Mouse (Mus musculus): ENCODE data around the gene 4930469K13Rik. TPM values are rescaled to one million over a fixed set of nuclear protein-coding genes. Genes with fewer than 3 reads are reported as not detected.

Gene 4930469K13Rik
- polyA plus RNA-seq, 1 experiment from 2014 or later = 20.7 TPM

- Histone ChIP-seq H3K9ac (no peak overlapping the region), H3K9me3 (no peaks in the 10 kb centered on the region), H3K4me1 (replicated peaks) (peaks cover 28% of the 10 kb centered on the region), H3K36me3 (no peaks in the 10 kb centered on the region), H3K4me3 (no peak overlapping the region), H3K27me3 (no peaks in the 10 kb centered on the region), H3K4me2 (no peak overlapping the region), H3K27ac (peak overlapping the region; percentile 67)
- 23% methylated on average over 4 of the region's 4 CpGs for WGBS
- ATAC-seq (ENCODE audit: low FRiP score) = peak; percentile 95
Measured at GRCm38 (mm10) chr11:34112781-34113380, 14.5 kb upstream of the 4930469K13Rik start.

- Histone ChIP-seq H3K9me3 (no peaks in the 10 kb centered on the region), H3K4me1 (replicated peaks) (peaks cover 28% of the 10 kb centered on the region), H3K27me3 (no peaks in the 10 kb centered on the region), H3K4me3 (no peak overlapping the region), H3K4me2 (no peak overlapping the region), H3K27ac (peak overlapping the region; percentile 55; the same call in 1 of the 2 replicates), H3K36me3 (no peaks in the 10 kb centered on the region), H3K9ac (no peak overlapping the region)
- no peak for ATAC-seq (ENCODE audit: low FRiP score)
- WGBS = 42% methylated on average over 7 of the region's 7 CpGs
Measured at GRCm38 (mm10) chr11:34111940-34112339, 13.6 kb upstream of the 4930469K13Rik start.

DNA sequence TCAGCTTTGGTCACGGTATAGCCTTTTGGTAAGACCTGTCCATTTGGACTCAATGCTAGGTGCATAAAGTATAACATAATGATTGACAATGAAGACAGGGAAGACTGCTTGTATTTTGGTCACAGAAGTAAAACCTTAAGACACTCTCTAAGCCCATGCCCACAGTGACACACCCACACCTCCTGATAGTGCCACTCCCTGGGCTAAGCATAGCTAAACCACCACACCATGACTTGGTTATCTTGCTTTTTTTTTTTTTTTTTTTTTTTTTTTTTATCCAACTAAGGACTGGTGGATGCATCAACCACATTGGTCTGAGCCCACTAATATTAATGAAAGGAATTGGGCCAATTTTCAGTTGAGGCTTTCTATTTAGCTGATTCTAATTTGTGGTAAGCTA lies 10.9 kb upstream of the 4930469K13Rik start:
- Histone ChIP-seq H3K9ac (no peak overlapping the region), H3K4me2 (no peak overlapping the region), H3K4me1 (replicated peaks) (peaks cover 48% of the 10 kb centered on the region), H3K27ac (no peak overlapping the region), H3K4me3 (no peak overlapping the region), H3K9me3 (no peaks in the 10 kb centered on the region), H3K27me3 (no peaks in the 10 kb centered on the region), H3K36me3 (no peaks in the 10 kb centered on the region)
- no peak for ATAC-seq (ENCODE audit: low FRiP score)
- WGBS = 92% methylated on average over 1 of the region's 1 CpGs

GRCm38 (mm10) chr11:34104919-34105318 lies 6.6 kb upstream of the 4930469K13Rik start:
- Histone ChIP-seq H3K9ac (no peak overlapping the region), H3K36me3 (no peaks in the 10 kb centered on the region), H3K27ac (peak overlapping the region; percentile 37; the same call in 1 of the 2 replicates), H3K27me3 (no peaks in the 10 kb centered on the region), H3K4me3 (no peak overlapping the region), H3K9me3 (no peaks in the 10 kb centered on the region), H3K4me1 (replicated peaks) (peaks cover 22% of the 10 kb centered on the region), H3K4me2 (no peak overlapping the region)
- 27% methylated on average over 1 of the region's 1 CpGs for WGBS
- peak; percentile 12; the same call in 1 of the 2 replicates for ATAC-seq (ENCODE audit: low FRiP score)

DNA sequence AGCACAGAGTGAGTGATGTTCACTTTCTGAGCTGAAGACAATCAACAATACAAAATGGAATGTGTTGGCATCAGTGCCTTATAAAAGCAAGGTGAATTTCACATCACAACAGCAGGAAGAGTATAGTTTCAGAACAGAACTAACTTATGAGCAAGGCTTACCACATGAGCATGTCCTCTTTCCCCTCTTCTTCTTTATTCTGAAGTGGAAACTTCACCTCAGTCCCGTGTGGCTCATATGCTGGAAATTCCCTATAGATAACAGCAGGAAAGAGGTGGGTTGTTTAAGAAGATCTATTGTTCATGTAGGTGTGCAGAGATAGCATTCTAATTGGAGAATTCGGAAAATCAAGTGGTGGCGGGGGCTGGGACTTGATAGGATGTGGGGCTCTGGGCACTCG lies 3.5 kb upstream of the 4930469K13Rik start:
- no peak overlapping the region for H3K4me2 ChIP-seq
- H3K27me3 ChIP-seq = no peaks in the 10 kb centered on the region
- H3K9me3 ChIP-seq = no peaks in the 10 kb centered on the region
- H3K9ac ChIP-seq = no peak overlapping the region
- no peak for ATAC-seq (ENCODE audit: low FRiP score)
- peaks cover 22% of the 10 kb centered on the region for H3K4me1 ChIP-seq (replicated peaks)
- 87% methylated on average over 4 of the region's 4 CpGs for WGBS
- H3K36me3 ChIP-seq = no peaks in the 10 kb centered on the region
- H3K4me3 ChIP-seq = no peak overlapping the region
- no peak overlapping the region for H3K27ac ChIP-seq

DNA sequence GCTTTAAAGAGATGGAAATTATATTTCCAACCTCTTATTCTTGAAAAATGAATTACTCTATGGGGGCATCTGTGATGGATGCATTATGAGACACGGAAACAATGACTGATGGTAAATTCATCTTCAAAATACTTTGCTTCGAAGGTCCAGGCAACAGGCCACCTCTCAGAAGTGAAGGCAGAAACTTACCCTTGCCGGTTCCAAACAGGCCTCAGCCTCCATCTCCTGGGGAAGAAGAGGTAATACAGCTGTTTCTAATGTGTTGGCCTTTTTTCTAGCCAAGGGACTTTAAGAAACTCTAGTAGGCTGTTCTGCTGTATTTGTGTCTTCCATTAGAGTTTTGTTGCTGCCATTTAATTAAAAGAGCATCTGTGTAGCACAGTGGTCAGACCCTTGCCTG lies 11.3 kb downstream of the 4930469K13Rik start:
- no peak for ATAC-seq (ENCODE audit: low FRiP score)
- Histone ChIP-seq H3K9ac (no peak overlapping the region), H3K27me3 (no peaks in the 10 kb centered on the region), H3K4me1 (replicated peaks) (no peaks in the 10 kb centered on the region), H3K4me2 (no peak overlapping the region), H3K9me3 (no peaks in the 10 kb centered on the region), H3K36me3 (no peaks in the 10 kb centered on the region), H3K4me3 (no peak overlapping the region), H3K27ac (no peak overlapping the region)
- 78% methylated on average over 3 of the region's 3 CpGs for WGBS

DNA sequence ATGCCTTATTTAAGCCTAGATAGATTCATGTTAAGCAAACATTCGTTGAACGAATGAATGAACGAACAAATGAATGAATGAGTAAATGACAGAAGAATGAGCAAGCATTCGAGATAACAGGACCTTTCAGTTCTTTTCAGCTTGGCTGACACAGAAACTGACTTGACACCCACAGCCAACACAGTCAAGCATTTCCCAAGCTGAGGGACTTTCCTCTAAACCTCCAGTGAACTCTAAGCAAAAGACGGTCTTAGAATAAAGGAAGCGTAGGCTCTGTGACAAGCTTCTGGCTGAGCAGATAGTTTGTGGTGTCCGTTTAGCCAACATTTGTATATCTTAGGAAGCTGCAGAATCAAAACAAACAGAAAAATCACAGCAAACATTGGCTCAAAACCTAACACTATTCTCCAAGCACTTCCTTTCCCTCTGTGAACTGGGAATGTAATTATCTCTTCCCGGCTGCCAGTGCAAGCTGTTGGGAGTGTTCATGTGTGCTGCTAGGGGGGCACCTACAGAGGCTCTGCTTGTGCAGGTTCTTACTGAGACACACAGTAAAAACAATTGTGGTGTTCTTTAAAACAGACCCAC lies 12.1 kb downstream of the 4930469K13Rik start:
- Histone ChIP-seq H3K4me3 (no peak overlapping the region), H3K27ac (no peak overlapping the region), H3K4me2 (no peak overlapping the region), H3K4me1 (replicated peaks) (no peaks in the 10 kb centered on the region), H3K36me3 (no peaks in the 10 kb centered on the region), H3K27me3 (no peaks in the 10 kb centered on the region), H3K9me3 (no peaks in the 10 kb centered on the region), H3K9ac (no peak overlapping the region)
- 80% methylated on average over 8 of the region's 8 CpGs for WGBS
- no peak for ATAC-seq (ENCODE audit: low FRiP score)

DNA sequence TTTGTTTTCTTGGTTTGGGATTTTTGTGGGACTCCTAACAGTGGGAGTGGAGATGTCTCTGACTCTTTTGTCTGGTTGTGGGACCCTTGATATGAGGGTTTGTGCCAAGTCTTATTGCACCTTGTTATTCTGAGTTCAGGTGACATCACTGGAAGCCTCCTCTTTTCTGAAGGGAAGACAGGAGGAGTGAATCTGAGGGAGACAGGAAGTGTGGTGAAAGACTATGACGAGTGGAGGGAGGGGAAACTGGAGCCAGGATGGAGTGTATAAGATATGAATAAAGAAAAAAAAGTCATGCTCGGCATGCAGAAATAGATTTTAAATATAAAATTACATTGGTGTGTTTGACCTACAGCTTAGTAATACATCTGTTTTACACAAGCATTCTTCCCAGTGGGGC lies 13.7 kb downstream of the 4930469K13Rik start:
- no peaks in the 10 kb centered on the region for H3K9me3 ChIP-seq
- ATAC-seq (ENCODE audit: low FRiP score) = no peak
- H3K4me3 ChIP-seq = no peak overlapping the region
- H3K4me1 ChIP-seq (replicated peaks) = peaks cover 9% of the 10 kb centered on the region; the same call in 1 of the 2 replicates
- no peak overlapping the region for H3K9ac ChIP-seq
- H3K4me2 ChIP-seq = no peak overlapping the region
- 72% methylated on average over 2 of the region's 2 CpGs for WGBS
- no peaks in the 10 kb centered on the region for H3K36me3 ChIP-seq
- H3K27me3 ChIP-seq = no peaks in the 10 kb centered on the region
- H3K27ac ChIP-seq = no peak overlapping the region

GRCm38 (mm10) chr11:34083795-34084194 lies 14.6 kb downstream of the 4930469K13Rik start:
- no peak overlapping the region for H3K4me3 ChIP-seq
- 87% methylated on average over 7 of the region's 7 CpGs for WGBS
- no peak overlapping the region for H3K4me2 ChIP-seq
- H3K27me3 ChIP-seq = no peaks in the 10 kb centered on the region
- no peak for ATAC-seq (ENCODE audit: low FRiP score)
- H3K27ac ChIP-seq = no peak overlapping the region
- H3K36me3 ChIP-seq = no peaks in the 10 kb centered on the region
- peaks cover 9% of the 10 kb centered on the region; the same call in 1 of the 2 replicates for H3K4me1 ChIP-seq (replicated peaks)
- no peaks in the 10 kb centered on the region for H3K9me3 ChIP-seq
- H3K9ac ChIP-seq = no peak overlapping the region

GRCm38 (mm10) chr11:34079542-34080464 lies 18.6 kb downstream of the 4930469K13Rik start:
- no peak for ATAC-seq (ENCODE audit: low FRiP score)

GRCm38 (mm10) chr11:34078581-34078980 lies 19.8 kb downstream of the 4930469K13Rik start:
- WGBS = 90% methylated on average over 7 of the region's 7 CpGs
- Histone ChIP-seq H3K36me3 (no peaks in the 10 kb centered on the region), H3K27ac (no peak overlapping the region), H3K4me3 (no peak overlapping the region), H3K27me3 (0 out of 2 replicates have a peak, but pooled peaks cover 2% of the 10 kb centered on the region), H3K4me2 (no peak overlapping the region), H3K4me1 (replicated peaks) (peaks cover 11% of the 10 kb centered on the region; the same call in 1 of the 2 replicates), H3K9ac (no peak overlapping the region), H3K9me3 (no peaks in the 10 kb centered on the region)
- ATAC-seq (ENCODE audit: low FRiP score) = no peak

More at GRCm38 (mm10) chr11:34079542-34080464, 18.6 kb downstream of the 4930469K13Rik start:
- Histone ChIP-seq H3K9me3 (no peaks in the 10 kb centered on the region), H3K9ac (no peak overlapping the region), H3K4me1 (replicated peaks) (peaks cover 9% of the 10 kb centered on the region; the same call in 1 of the 2 replicates), H3K36me3 (no peaks in the 10 kb centered on the region), H3K4me3 (no peak overlapping the region), H3K4me2 (no peak overlapping the region), H3K27ac (peak overlapping the region; percentile 60), H3K27me3 (no peaks in the 10 kb centered on the region)
- WGBS = 66% methylated on average over 6 of the region's 6 CpGs

- Histone ChIP-seq H3K27me3 (0 out of 2 replicates have a peak, but pooled peaks cover 2% of the 10 kb centered on the region), H3K36me3 (no peaks in the 10 kb centered on the region), H3K9me3 (no peaks in the 10 kb centered on the region), H3K27ac (no peak overlapping the region), H3K4me3 (no peak overlapping the region), H3K4me1 (replicated peaks) (peaks cover 11% of the 10 kb centered on the region; the same call in 1 of the 2 replicates), H3K9ac (no peak overlapping the region), H3K4me2 (no peak overlapping the region)
- WGBS = 90% methylated on average over 2 of the region's 2 CpGs
- no peak for ATAC-seq (ENCODE audit: low FRiP score)
Measured at GRCm38 (mm10) chr11:34077870-34078269, 20.5 kb downstream of the 4930469K13Rik start.
